Mouse (Mus musculus) monocyte, adult 2 months (primary cell): Measurements from ENCODE around the gene Mrap2.
"Not testable (repeated sequence)": the region's sequence is repeated elsewhere in the genome, so short reads cannot be mapped to it uniquely, and the experiment has no call there.

ENCODE experiments used
- DNase-seq, 2 experiments: peaks; one replicate each; pipeline ENCODE4 v3.0.0; 2022; ENCODE audit warnings: low spot score in 2 of 2, low read depth in 1 of 2

The Mrap2 gene

DNA sequence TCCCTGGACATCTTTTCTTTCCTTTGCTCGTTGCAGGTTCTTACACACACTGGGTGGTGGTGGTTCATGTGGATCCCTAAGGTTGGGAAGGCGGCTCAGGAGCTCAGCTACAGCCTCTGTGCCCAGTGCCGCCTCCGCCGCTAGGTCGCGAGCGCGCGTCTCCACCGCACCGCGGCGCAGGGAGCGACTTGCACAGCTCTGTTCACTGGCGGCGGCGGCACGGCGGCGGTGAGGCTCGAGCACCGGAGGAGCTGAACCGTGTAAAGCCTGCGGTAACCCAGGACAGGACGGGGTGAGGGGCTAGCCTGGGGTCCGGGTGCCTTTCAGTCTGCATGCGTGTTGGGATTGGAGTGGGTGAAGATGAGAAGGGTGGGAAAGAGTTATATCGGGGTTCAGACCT, at the start of gene Mrap2:
Gene Mrap2 (plus strand): TSS at position 201 of the 400 bp plus-strand sequence.
- no peak for DNase-seq

DNA sequence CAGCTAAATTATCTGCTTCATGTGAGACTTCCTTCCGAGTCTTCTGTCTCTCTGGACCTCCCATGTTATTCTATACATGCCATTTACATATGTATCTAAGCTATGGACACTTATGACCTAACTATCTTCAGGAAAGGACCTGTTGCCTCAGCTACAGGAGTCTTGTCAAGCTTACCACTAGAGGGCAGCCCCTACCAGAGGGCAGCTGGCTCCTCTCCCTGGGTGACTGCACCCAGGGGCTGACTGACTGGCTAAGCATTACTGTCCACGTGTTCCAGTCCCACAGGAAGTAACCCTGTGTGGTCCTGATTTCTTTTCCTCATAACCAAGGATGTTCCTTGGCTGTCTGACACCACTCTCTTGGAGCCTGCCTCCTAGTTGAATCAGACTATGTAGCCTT, 46.1 kb upstream of the Mrap2 start:
- no peak for DNase-seq

DNA sequence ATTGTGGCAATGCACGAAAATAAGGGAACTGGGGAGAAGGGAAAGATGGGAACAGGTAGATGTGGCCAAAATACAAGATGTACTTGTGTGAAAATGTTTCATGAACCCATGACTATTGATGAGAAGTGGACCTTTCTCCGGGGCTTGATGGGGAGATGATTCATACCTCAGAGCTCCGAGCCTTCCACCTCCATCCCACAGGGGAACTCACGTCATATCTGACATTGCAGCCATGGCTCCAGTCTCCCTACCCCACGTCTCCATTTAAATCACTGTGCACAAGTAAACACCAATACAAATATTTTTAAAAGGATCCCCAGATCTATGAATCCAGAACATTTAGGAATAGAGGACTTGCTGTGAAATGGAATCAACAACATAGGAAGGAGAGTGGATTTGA, 29.1 kb upstream of the Mrap2 start:
- no peak for DNase-seq

DNA sequence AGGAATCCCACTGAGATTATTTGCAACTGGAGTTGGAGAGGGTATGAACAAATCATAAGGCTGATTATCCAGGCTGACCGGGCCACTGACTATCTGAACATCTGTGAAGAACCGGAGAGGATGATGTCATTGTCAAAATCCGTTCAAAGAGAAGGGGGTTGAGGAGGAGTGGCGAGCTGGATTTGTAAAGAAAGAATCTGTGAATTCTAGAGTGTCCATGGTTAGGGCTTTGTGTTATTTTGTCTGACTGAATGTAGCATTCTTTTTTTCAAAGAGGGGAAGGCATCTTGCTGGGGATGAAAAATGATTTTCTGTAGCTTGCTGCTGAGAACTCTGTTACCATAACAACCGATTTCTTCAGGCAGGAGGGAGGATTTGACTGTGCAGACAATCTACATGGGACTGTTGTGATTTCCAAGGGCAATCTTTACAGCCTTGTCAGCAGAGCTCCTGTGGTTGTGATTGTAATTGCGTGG, 28.6 kb upstream of the Mrap2 start:
- DNase-seq, result no peak

DNA sequence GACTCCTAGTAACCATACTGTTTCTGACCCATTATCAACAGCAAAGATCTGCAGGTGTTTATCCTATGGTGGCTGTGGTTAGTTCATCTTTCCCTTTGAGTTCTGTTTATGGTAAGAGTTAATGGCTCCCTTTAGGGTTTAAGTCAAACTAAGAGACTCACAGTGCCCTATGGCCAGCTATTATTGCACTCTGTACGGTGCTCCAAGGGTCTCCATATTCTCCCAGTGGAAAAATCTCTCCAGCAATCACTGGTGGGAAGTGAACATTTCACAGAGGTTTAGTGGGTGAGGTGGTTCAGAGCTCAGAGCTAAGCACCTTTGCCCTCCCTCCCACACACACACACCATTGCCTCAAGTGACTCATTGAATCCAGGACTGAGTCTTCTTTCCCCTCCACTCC, 28.1 kb upstream of the Mrap2 start:
- DNase-seq, result no peak

DNA sequence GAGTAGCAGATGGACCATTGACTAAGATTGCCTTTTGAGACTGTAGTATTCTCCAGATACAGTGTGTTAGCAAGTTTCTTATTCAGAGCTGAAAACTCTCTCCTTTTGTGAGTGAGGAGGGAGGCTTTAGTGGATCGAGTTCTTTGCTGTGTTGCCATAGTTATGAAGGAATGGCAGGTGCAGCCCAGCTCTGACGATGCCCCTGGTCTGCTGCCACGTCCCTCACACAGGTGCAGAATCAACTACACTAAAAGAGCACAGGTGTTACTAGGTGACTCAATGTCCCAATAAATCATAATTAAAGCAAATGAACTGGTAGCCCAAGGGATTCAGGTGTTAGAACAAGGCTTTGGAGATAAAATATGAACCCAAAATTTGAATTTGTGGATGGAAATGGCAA, 25.1 kb upstream of the Mrap2 start:
- DNase-seq, result no peak

DNA sequence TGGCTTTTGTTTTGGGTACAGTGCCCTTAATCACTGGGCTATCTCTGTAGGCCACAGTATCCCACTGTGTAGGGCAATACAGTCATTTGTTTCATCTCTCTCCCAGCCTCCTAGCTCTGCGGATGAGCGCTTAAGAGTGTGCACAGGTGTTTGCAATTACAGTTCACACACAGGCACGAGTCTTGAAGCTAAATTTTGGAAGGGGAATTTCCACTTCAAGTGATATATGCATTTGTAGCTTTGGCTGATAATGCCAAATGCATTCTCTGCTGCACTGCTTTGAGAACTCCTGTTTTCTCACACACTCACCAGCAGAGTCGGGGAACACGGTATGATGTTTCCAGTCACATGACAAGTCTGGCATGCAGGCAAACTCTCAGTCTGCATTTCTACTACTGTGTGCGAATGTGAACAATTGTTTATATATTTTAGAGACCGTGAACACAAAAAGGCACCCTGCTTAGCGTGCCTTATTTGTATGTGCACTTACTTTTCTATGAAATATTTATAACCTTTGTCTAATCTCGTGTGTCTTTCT, 22.1 kb upstream of the Mrap2 start:
- no peak for DNase-seq

DNA sequence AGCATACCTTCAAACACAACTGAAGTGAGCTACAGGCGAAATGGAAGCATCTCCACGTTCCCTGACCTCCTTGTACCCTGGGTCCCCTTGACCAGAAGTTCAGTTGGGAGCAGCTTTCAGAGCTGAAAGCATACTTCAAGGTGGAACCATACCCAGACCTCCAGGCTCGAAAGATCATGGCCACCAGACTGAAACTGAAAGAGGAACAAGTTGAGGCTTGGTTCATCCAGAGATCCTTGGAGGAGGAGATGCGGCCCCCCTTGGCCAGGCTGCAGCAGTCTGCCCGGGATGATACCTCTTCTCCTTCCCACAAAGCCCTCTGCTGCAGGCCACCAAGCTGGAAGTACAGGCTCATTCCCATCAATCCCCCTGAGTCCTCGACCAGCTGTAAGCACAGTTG, 17.1 kb upstream of the Mrap2 start:
- DNase-seq, result not testable (repeated sequence)

DNA sequence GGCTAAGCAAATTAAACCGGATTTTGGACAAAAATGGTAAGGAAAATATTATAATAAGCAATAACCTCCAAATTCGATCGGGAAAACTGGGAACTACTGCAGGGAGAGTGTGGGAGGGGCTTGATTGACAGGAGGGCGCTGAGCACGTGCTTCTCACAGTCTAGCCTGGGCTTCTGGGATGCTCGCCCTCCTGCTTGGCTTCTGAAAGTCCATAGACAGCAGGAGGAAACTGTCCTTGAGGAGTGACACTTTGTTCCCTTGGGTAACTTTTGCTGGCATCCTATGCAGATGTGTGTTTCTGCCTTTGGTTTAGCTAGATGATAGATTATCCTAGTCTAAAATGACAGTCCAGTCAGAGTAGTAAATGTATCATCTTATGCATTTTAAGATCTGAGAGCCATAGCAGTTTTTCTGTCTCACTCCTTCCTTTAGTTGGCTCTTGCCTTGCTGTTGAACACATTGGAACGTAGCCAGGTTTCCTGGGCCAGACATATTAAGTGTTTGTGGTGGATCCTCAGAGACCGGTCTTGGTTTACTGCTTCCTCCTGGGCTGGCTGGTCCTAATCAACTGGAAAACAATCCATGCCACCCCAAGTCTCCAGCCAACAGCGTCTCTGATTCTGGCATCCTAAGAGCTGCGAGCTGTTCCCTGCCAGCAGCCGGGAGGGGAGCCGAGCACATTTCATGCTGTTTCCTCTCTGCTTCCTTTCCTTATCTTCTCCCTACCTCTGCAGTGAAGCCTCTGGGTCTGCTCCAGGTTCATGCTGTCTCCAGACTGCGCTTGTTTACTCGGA, 8.1 kb upstream of the Mrap2 start:
- no peak for DNase-seq

DNA sequence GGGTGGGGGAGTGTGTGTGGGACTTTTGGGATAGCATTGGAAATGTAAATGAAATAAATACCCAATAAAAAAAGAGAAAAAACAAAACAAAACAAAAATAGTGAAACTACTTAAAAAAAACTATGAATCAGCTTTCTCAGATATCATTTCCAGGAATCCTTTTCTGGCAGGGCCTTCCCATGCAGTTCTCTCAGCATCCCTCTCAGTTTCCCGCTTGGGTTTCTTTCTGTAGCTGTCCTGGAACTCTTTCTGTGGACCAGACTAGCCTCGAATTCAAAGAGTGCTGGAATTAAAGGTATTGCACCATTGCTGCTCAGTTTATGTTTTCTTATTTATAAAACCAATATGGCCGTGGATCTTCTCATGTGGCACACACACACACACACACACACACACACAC, 1.0 kb upstream of the Mrap2 start:
- DNase-seq, result no peak

DNA sequence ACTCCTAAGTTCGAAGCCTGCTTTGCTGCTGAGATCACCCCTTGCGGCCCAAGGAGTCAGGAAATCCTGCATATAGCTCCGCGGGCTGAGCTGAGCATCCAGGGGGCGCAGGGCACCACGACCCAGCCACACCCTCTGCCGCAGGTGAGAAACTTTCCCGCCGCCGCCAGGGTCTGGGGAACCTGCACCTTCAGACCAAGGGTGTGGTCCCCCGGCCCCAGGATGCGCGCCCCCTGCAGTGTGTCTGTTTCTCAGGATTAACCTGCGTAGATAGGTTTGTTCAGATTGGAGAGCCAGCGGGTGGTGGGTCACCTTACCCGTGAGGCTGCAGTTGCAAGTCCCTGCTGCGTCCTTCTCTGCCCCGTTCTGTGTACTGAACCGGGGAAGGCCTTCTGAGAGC, 426 bp downstream of the Mrap2 start:
- no peak for DNase-seq

DNA sequence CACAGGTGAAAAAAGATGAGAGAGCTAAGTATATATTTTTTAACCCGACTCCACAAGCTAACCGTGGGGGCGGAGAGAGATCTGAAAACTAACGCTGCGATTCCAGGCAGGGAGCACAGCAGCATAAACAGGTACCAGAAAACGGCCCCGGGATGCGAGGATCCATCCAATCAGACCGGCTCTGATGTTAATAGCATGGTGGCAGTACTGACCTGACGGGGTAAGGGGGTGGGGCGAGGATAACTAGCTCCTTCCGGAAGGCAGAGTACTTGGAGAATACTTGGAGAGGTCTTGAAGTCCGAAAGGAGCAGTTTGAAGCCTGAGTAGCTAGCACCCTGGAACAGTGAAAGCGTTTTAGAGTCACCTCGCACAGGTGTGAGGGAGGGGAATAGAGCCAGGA, 1.1 kb downstream of the Mrap2 start:
- no peak for DNase-seq

DNA sequence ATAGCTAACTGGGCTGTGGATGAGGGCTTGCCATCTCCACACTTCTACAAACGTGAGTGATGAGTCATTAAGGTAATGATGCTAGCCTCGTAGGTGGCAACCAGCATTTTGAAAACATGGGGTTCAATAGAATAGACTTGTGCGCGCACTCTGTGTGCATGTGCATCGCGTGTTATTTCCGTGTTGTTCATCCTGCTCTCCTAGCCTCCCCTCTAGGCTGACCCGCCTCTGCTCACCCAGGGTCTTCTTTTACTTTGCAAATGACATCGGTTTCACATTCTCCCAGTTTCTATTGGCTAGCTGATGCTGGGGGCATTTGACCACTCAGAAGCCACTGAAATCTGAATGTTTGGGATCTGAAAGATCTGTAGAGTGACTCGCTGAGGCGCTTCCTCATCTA, 1.6 kb downstream of the Mrap2 start:
- DNase-seq, result no peak

DNA sequence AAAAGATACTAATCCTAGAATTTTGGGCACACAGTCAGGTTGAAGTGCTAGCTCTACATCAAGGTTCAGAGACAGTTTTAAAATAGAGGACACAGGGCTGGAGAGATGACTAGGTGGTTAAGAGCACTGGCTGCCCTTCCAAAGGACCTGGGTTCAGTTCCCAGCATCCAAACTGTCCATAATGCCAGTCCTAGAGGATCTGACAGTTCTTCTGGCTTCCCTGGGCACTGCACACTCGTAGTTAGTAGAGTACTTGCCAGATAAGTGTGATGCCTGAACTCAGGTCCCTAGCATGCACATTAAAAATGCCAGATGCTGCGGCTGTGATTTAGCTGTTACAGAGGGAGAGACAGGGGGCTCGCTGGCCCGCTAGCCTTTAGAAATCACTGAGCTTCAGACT, 2.3 kb downstream of the Mrap2 start:
- no peak for DNase-seq

DNA sequence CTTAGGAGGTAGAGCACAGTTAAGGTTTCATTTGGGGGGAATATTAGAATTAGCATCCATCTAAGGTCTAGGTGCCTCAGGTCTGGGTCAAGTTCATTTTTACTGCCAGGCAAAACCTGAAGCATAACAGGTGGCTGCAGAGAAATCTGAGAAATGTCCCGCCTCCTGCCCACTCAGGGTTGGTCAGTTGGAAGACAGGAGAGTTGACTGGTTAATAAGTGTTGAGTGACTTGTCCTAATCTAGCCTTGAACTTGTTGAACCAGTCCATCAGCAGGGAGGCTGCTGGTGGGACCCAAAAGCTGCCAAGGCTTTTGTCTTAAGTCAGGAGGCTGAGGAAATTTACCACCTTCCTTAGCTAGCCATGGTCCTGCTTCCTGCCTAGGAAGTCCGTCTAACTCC, 3.8 kb downstream of the Mrap2 start:
- no peak for DNase-seq

DNA sequence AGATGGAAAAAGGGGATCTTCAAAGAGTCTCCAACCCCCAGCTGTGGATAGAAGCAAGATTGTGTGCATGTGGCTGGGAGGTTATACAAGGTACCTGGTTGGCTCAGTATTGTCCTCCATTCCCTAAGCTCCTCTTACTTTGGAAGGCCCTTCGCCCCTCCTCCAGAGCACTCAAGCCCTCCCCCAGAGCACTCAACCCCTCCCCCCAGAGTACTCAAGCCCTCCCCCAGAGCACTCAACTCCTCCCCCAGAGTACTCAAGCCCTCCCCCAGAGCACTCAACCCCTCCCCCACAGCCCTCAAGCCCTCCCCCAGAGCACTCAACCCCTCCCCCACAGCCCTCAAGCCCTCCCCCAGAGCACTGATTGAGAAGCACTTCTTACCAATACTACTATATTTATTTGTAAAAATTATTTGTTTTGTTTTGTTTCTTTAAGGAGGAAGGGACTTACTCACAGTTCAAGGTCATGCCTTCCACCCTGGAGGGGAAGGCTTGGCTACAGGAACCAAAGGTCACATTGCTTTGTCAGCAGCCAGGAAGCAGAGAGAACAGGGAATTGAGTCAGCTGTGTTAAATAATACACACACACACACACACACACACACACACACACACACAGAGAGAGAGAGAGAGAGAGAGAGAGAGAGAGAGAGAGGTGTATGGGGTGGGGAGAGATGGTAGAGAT, 8.7 kb downstream of the Mrap2 start:
- no peak for DNase-seq

DNA sequence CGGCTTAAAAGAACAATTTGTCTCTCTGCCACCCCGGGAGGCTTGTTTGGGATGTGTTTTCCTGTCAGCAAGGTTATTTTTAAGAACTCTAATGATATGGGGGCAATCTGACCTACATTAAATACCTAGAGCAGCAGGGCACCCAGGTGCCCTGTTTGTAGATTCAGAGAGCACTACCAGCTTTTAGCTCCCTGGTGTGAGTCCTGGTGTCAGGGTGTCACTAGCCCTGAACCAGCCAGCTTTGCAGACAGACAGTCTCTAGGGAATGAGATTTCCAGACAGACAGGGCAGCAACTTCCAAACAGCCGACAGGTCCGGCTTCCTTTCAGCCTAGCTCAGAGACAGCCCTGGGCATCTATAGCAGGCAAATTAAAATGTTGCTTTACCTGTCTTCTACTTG, 18.5 kb downstream of the Mrap2 start:
- no peak for DNase-seq

DNA sequence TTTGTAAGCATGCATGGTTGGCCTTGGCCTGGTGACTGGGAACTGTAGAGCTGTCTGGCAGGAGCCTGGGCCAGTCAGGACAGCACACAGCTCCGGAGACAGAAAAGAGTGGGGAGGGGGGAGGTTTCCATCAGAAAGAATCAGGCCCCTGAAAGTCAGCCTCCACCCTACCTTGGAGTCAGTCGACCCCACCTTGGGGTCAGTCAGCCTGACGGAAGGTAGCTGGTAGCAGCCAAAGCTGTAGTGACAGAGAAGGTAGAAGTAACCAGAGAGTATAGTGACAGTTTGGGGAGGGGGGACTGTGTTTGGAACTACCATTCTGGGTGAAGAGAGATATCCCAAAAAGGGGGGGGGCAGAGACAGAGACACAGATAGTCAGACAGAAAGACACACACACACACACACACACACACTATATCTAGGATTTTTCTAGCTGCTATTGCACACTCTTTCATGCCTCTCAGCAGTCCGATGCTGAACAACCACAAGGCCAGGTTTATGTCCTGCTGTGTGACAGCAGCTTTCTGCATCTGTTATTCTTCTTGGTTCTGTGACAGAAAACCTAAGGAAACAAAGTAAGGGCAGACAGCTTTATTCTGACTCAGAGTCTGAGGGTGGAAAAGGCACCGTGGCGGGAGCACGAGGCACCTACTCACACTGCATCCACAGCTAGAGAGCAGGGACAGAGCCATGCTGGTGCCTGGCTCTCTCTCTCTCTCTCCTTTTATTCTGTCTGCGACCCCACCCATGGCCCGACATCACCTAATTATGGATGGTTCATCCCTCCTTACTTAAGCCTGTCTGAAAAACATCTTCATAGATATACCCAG, 23.1 kb downstream of the Mrap2 start:
- DNase-seq, result no peak

DNA sequence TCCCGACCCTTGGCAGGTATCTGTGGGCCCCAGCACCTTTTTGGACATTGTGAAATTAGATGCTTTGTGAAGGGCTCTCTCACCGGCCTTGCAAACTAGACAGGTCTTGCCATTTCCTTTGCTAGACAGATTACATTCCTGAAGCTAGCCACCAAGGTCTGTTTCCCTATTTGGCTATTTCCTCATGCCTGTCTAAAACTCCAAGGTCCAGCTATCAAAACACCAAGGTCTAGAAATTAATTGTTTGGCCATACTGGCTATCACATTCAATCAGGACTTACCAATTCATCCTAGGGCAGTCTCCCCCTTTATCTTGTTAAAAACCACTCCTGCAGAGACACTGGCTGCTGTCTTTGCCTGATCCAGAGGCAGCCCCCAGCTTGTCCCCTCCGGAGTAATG, 23.9 kb downstream of the Mrap2 start:
- no peak for DNase-seq

DNA sequence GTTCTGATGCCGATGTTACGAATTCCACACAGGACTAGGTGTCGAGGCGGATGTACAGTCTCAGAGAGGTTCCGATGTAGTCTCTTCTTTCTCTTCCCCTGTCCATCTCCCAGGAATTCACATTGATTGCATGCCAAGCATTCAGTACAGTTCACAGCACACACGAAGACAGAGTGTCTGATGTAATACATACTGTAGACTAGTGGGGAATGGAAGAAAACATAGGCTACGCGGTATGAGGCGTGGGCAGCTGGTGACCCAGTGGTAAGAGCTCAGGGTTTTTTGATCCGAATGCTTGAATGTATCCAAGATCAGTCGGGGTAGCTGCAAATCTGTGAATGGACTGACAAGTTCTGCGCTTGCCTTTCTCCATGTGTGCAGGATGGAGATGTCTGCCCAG, 25.0 kb downstream of the Mrap2 start:
- no peak for DNase-seq

DNA sequence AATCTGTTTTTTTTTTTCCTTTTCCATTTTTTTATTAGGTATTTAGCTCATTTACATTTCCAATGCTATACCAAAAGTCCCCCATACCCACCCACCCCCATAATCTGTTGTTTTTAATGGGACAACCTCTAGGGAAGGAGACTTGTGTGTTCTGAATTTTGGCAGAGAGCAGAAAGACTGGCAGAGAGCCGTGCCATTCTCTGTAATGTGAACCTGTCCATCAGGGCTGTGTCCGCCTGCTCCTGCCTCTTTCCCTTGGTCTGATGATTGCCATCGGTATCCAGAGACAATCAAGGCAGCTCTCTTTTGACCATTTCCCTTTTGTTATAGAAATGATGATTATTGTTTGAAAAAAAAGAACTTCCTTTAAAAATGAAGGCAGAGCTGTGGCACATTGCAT, 26.8 kb downstream of the Mrap2 start:
- DNase-seq, result no peak

DNA sequence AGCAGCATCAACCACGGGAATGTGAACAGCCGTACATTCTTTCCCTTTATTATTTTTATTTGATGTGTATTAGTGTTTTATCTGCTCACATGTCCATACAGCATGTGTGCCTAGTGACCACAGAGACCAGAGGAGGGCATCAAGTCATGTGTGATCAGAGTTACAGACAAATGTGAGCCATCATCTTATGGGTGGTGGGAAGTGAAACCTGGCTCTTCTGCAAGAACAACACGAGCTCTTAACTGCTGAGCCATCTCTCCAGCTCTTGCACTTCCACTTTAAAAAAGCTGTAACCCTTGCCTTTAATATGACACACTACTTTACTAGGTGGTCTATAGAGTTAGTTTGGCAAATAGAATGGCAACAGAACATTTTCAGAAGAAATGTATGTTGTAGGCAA, 27.4 kb downstream of the Mrap2 start:
- no peak for DNase-seq
